Mouse (Mus musculus): ENCODE data around the gene Lamtor2.
"Not testable (repeated sequence)": the region's sequence is repeated elsewhere in the genome, so short reads cannot be mapped to it uniquely, and the experiment has no call there.

The Lamtor2 gene

DNA sequence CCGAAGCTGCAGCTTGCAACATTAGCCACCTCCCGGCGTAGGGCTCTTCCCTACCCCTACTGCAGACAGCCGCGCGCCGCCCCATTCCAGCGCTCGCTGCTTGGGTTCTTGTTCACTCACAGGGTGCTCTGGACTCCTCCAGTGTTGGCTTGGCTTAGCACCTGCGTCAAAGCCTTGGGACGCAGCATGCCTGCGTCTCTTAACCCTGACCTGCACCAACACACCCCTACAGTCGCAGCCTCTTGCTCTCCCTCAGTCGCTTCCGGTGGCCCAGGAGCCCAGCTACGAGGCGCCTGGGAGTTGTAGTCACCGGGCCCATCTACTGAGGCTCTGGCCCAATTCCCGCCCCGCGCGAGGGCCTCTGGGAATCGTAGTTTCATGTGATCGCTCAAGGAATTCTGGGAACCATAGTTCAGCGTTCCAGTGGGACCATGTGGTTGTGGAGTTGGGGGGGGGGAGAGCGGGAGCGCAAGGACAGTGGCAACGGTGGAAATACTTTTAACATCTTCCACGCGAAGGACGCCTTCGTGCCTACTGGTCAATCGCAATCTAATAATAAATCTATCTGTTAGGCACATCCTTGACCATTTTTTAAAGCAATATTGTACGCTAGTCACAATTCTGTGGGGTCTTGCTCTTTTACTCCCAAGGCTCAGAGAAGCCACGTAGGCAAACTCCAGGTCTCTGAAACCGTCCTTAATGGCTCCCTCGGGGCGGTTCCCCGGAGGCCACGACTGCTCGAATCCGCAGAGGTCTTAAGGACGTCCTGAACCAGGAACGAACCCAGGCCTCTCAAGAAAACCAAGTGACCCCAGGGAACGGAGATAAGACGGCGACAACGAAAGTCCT is at the start of gene Lamtor2:
Gene Lamtor2 (minus strand): TSS at position 399 of the 849 bp plus-strand sequence.
- peak; percentile 99 for DNase-seq (ENCODE audit: low spot score in 2 of 2)

DNA sequence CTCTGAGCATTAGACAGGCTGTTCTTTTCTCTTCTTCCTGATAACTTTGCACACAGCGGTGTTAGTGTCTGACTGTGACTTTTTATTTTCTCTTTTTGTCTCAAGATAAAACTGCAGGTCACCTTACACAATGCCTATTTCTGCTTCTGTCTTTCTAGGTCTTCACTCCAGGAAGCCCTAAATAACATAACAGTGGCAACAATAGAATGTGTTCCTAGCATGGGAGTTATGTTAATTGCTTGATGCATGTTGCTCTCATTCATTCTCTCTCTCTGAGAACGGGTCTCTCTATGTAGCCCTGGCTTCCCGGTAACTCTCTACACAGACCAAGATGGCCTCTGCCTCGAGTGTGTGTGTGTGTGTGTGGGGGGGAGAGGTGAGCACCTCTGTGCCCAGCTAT is 49.6 kb upstream of the Lamtor2 start:
- no peak for DNase-seq (ENCODE audit: low spot score in 2 of 2)

GRCm38 (mm10) chr3:88596547-88596946 is 43.7 kb upstream of the Lamtor2 start:
- not testable (repeated sequence) for DNase-seq (ENCODE audit: low spot score in 2 of 2)

DNA sequence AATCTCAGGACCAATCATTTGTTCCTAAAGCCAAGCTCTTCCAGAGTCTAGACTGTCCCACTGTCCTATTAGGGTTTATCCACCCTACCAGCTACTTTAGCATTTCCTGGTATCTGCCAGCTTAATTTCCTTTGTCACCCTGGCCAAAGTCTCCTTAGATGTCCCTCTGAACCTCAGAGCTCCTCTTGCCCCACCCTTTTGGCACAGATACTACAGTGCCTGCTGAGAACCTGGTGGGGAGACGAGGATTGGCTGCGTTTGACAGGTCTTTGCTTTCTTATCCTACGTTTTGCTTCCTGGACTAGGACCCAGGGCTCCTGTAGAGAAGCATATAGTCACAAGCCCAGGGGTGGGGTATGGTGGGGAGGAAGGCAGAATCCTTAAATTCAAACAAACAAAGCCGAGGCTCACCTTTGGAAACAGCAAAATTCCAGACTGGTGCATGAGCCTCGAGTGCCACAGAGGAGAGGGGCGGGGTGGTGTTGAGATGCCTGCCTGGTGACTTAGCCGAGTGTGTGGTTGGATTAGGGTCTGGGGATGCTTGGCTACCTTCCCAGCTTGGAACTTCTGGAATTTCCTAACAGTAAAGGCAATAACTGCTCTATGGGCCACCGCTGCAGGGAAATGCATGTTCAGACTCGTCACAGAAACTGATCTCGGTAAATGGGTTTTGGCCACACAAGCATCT is 41.2 kb upstream of the Lamtor2 start:
- DNase-seq (ENCODE audit: low spot score in 2 of 2) = no peak

DNA sequence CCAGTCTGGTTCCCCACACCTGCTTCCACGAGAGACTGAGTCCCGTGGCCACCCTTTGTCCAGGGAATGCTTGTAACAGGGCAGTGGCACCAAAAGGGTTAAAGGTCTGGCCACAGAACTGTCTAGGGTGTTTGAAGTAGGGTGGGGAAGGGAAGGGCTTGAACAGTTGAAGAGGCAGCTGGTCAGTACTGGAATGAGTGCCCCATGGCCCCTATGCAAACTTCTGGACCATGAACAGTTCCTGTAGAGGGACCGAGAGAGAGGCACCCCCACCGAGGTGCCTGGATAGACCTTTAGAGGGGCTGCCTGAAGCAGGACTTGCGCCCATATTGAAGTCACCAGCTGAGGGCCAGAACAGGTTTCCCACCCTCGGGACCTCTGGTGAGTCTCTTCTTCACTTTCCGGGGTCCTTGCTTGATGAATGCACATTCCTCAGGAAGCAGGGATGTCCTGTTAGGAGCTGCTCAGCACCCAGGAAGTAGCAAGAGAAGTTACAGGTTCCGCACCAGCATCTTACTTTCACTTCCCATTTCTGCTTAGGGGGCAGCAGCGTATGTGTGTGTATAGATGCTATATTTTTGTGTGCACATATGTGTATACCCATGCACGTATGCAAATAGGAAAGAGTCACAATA is 40.2 kb upstream of the Lamtor2 start:
- DNase-seq (ENCODE audit: low spot score in 2 of 2) = no peak

GRCm38 (mm10) chr3:88591950-88592731 is 39.3 kb upstream of the Lamtor2 start:
- no peak for DNase-seq (ENCODE audit: low spot score in 2 of 2)

DNA sequence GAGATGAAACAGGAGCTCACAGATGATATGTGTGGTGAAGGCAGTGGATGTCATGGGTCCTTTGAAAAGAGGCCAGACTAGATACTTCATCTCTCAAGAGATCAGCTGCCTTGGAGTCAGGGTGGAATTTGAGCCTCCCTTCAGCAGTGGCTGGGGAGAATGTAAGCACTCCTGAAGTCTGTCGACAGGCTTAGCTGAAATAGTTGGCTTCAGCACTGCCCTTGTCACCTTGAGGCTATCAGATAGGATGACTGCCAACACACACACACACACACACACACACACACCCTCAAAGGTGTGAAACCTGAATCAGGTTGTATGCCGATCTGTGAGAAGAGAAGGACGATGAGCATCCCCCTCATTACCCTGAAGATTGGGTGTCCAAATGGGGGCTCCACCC is 38.2 kb upstream of the Lamtor2 start:
- DNase-seq (ENCODE audit: low spot score in 2 of 2) = no peak

DNA sequence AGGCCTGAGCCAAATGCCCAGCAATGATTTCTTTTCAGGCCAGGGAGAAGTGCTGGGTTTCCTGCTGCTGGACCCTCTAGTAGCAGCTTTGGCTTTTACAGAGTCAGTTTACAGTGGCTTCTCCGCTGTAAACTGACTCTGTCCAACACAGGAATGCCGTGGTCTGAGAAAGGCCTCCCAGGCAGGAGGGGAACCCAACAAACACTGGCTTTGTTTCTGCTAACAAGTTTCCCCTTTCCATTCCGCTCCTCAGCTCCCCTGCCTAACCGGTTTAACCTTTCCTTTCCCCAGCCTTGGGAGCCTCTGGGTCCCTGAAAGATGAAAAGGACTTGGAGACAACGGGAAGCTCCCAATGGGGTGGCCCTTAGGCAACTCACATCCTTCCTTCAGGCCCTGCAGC is 37.4 kb upstream of the Lamtor2 start:
- no peak for DNase-seq (ENCODE audit: low spot score in 2 of 2)

- no peak for DNase-seq (ENCODE audit: low spot score in 2 of 2)
Measured at GRCm38 (mm10) chr3:88586640-88587039, 33.8 kb upstream of the Lamtor2 start.

GRCm38 (mm10) chr3:88585769-88586168 is 32.9 kb upstream of the Lamtor2 start:
- DNase-seq (ENCODE audit: low spot score in 2 of 2) = no peak

DNA sequence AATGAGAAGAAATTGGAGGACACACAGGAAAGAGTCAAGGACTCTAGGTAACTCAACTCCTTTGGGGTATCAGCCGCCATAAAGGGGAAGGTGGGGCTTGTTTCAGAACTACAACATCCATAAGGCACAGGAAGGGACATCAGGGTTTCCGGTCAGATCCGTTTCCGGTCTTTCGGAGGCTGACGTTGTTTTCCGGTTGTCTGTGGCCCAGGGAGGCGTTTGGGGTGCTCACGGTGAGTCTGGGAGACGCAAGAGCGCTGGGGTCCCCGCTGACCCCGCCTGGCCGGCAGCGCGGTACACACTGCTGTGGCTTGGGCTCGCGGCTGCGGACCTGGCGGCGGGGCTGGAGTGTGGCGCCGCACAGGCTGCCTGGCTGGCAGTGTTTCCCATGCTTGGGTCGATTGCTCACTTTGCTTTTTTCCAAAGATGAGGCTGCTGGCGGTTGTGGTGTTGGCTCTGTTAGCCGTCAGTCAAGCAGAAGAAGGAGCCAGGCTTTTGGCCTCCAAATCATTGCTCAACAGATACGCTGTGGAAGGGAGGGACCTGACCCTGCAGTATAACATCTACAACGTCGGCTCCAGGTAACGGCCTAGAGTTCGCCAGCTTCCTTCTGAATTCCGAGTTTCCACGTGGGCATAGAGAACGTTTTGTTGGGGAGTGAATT is 26.7 kb upstream of the Lamtor2 start:
- DNase-seq (ENCODE audit: low spot score in 2 of 2) = peak; percentile 87 to 91

GRCm38 (mm10) chr3:88578498-88579424 is 25.9 kb upstream of the Lamtor2 start:
- DNase-seq (ENCODE audit: low spot score in 2 of 2) = no peak

DNA sequence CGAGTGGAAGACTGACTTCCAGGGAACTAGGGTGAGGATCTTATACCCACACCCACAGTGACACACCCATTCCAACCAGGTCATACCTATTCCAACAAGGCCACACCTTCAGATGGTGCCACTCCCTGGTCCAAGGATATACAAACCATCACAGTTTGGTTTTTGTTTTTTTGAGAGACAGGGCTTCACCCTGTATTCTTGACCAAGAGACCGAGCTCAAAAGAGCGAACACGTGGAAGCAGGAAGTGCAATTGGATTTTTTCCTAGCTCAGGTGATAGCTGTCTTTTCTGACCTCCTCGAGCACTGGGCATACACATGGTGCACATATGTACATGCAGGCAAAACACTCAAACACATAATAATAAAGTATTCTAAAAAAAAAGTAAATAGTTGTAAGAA is 25.0 kb upstream of the Lamtor2 start:
- DNase-seq (ENCODE audit: low spot score in 2 of 2) = not testable (repeated sequence)

GRCm38 (mm10) chr3:88575540-88575939 is 22.7 kb upstream of the Lamtor2 start, which contains the start of gene Ssr2:
Ssr2 (plus strand) TSS chr3:88575876.
- DNase-seq (ENCODE audit: low spot score in 2 of 2) = no peak

GRCm38 (mm10) chr3:88573810-88574209 is 20.9 kb upstream of the Lamtor2 start:
- DNase-seq (ENCODE audit: low spot score in 2 of 2) = no peak

DNA sequence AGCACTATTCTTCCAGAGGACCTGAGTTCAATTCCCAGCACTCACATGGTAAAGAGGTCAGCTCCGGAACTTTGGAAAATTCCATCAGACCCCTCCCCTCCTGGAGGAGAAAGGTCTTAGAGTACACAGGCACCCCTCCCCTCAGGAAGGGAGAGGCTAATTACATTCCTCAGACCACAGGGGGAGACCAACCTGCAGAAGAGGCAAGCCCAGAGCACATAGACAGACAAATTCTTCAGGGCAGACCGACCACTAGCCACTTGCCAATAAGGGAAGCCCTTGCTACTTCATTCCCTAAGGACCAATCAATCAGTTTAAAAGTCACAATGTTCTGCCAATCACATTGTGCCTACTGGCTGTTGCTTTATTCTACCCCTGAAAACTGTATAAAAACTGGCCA is 20.0 kb upstream of the Lamtor2 start:
- no peak for DNase-seq (ENCODE audit: low spot score in 2 of 2)

DNA sequence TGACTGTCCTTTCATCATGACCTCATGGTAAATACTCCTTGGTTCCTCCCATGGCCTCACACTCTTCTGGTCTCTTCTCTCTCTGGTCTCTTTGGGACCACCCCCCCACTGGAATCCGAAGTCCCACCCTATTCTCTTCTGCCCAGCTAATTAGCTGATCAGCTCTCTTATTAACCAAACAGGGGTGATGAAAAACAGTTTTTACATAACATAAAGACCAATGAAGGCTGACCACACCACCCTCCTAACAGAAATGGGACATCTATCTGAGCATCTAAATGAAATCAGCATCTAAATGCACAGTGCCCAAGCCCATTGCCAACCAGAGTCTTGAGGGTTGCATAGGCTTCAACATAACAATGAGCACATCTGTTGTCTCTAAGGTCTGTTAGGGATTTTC is 19.0 kb upstream of the Lamtor2 start:
- DNase-seq (ENCODE audit: low spot score in 2 of 2) = no peak

DNA sequence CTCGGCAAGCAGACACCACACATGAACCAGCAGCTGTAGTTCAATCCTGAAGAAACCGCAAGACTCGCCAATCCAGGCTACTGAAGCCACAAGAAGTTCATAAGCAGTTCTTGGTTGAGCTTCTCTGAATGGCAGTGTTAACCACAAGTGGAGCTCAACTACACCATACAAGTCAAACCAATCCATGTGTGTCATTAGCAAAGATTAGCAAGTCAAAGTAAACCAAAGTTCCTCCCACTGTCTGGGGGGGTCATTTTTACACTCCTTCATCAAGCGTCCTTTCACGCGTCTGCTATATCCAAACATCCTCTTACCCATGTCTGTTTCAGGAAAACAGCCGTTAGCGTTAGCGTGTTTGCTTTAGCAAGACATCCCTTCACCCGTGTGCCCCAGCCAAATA is 17.5 kb upstream of the Lamtor2 start:
- no peak for DNase-seq (ENCODE audit: low spot score in 2 of 2)

DNA sequence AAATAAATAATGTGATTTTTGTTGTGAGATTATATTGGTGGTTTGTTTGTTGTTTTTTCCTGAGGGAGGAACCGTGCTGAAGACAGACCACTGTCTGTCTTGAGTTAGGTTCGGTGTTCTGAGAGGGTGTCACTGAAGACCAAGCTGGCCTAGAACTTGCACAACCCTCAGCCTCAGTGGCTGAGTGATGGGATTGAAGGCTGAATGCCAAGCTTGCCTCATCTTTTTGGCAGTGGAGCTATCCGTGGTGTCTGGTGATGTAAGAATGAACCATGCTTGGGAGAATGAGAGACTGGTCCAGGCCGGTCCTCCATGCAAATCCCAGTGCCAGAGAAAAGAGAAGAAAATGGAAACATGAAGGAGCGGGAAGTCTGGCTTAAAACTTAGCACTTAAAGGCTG is 16.8 kb upstream of the Lamtor2 start:
- DNase-seq (ENCODE audit: low spot score in 2 of 2) = peak in 1 of 2 experiments; percentile 20

GRCm38 (mm10) chr3:88569093-88569492 is 16.2 kb upstream of the Lamtor2 start:
- no peak for DNase-seq (ENCODE audit: low spot score in 2 of 2)

Measured in right cerebral cortex, postnatal 10 days (tissue).